8 mouse cellular contexts compared by ENCODE assay signal in genomic region chr19:8941136-8941514, GRCm38 (mm10). TPM values are rescaled to one million over a fixed set of nuclear protein-coding genes. Genes with fewer than 3 reads are reported as not detected.
DNase-seq lines count a peak whose midpoint lies in the region; ATAC-seq and TF ChIP-seq lines count a peak whose summit lies in the region.

No protein-coding gene starts in this region.

- peaks cover 3% of the 10 kb centered on the region; the same call in 1 of the 2 replicates for H3K4me1 ChIP-seq in embryonic facial prominence, embryonic 11.5 days (ENCODE audit: control insufficient read depth, insufficient read depth, low read length)
- H3K4me1 ChIP-seq in hindbrain, embryonic 14.5 days (replicated peaks; ENCODE audit: control insufficient read depth, insufficient read depth, low read length): peaks cover 30% of the 10 kb centered on the region
- peaks cover 28% of the 10 kb centered on the region for H3K4me1 ChIP-seq in midbrain, embryonic 16.5 days (ENCODE audit: control insufficient read depth, insufficient read depth, low read length)

- H3K9me3 ChIP-seq in embryonic facial prominence, embryonic 11.5 days (replicated peaks; ENCODE audit: control insufficient read depth, low read length): no peaks in the 10 kb centered on the region
- H3K9me3 ChIP-seq in hindbrain, embryonic 14.5 days (ENCODE audit: control insufficient read depth, low read length): no peaks in the 10 kb centered on the region
- no peaks in the 10 kb centered on the region for H3K9me3 ChIP-seq in midbrain, embryonic 16.5 days (replicated peaks; ENCODE audit: control insufficient read depth, low read length, poor library complexity, severe bottlenecking)

- peaks cover 10% of the 10 kb centered on the region for H3K36me3 ChIP-seq in embryonic facial prominence, embryonic 11.5 days (replicated peaks; ENCODE audit: control insufficient read depth, insufficient read depth, low read depth, low read length)
- H3K36me3 ChIP-seq in hindbrain, embryonic 14.5 days (replicated peaks; ENCODE audit: control insufficient read depth, insufficient read depth): peaks cover 46% of the 10 kb centered on the region
- H3K36me3 ChIP-seq in midbrain, embryonic 16.5 days (ENCODE audit: control insufficient read depth, insufficient read depth, low read length): peaks cover 11% of the 10 kb centered on the region

- DNase-seq in left cerebral cortex, adult 2 months (ENCODE audit: extremely low spot score in 1 of 2, low spot score in 2 of 2): no peak
- no peak for DNase-seq in left cerebral cortex, postnatal 36 days (ENCODE audit: low spot score in 2 of 2)
- no peak for DNase-seq in embryonic facial prominence, embryonic 11.5 days (ENCODE audit: low spot score)
- DNase-seq in hindbrain, embryonic 14.5 days (ENCODE audit: low spot score): no peak
- DNase-seq in right cerebral cortex, postnatal 14 days: no peak

- H3K4me2 ChIP-seq in embryonic facial prominence, embryonic 11.5 days (ENCODE audit: low read depth, low read length): peak overlapping the region; percentile 59
- peak overlapping the region; percentile 74 for H3K4me2 ChIP-seq in hindbrain, embryonic 14.5 days (replicated peaks)
- H3K4me2 ChIP-seq in midbrain, embryonic 16.5 days (ENCODE audit: low read length): peak overlapping the region; percentile 57

- peak; percentile 36 for ATAC-seq in embryonic facial prominence, embryonic 11.5 days (replicated peaks; ENCODE audit: insufficient number of reproducible peaks, low FRiP score, low TSS enrichment, low read depth)
- ATAC-seq in hindbrain, embryonic 14.5 days (ENCODE audit: low FRiP score): peak; percentile 31
- ATAC-seq in midbrain, embryonic 16.5 days: peak; percentile 51
- no peak for ATAC-seq in erythroid progenitor cell, adult 5-6 weeks (replicated peaks; ENCODE audit: low FRiP score, poor library complexity, severe bottlenecking)
- ATAC-seq in megakaryocyte-erythroid progenitor cell, adult 5-6 weeks (replicated peaks; ENCODE audit: low FRiP score, low TSS enrichment, poor library complexity, severe bottlenecking): no peak

- peak overlapping the region; percentile 7 for H3K27ac ChIP-seq in left cerebral cortex, adult 2 months
- no peak overlapping the region for H3K27ac ChIP-seq in embryonic facial prominence, embryonic 11.5 days (replicated peaks; ENCODE audit: low read depth, low read length)
- H3K27ac ChIP-seq in hindbrain, embryonic 14.5 days: peak overlapping the region; percentile 70
- H3K27ac ChIP-seq in midbrain, embryonic 16.5 days (ENCODE audit: low read length): peak overlapping the region; percentile 44; the same call in 1 of the 2 replicates

- H3K27me3 ChIP-seq in embryonic facial prominence, embryonic 11.5 days (ENCODE audit: control insufficient read depth, insufficient read depth, low read length): no peaks in the 10 kb centered on the region
- H3K27me3 ChIP-seq in hindbrain, embryonic 14.5 days (ENCODE audit: control insufficient read depth, insufficient read depth, low read length): no peaks in the 10 kb centered on the region
- H3K27me3 ChIP-seq in midbrain, embryonic 16.5 days (ENCODE audit: control insufficient read depth, insufficient read depth, low read depth, low read length): no peaks in the 10 kb centered on the region

- no peak for TF ChIP-seq CTCF in left cerebral cortex, adult 2 months (IDR thresholded peaks at IDR 0.05)

- peak overlapping the region; percentile 76 for H3K4me3 ChIP-seq in left cerebral cortex, adult 2 months
- peak overlapping the region; percentile 97 for H3K4me3 ChIP-seq in embryonic facial prominence, embryonic 11.5 days (ENCODE audit: low read depth, low read length)
- peak overlapping the region; percentile 93 for H3K4me3 ChIP-seq in hindbrain, embryonic 14.5 days (replicated peaks; ENCODE audit: low read length)
- H3K4me3 ChIP-seq in midbrain, embryonic 16.5 days (ENCODE audit: low read depth, low read length): peak overlapping the region; percentile 92

- WGBS in embryonic facial prominence, embryonic 11.5 days: 42% methylated on average over 10 of the region's 10 CpGs
- WGBS in hindbrain, embryonic 14.5 days: 28% methylated on average over 10 of the region's 10 CpGs
- WGBS in midbrain, embryonic 16.5 days: 34% methylated on average over 10 of the region's 10 CpGs

- intact Hi-C loops in left cerebral cortex, adult 2 months (cut with DNase I): loop anchor here (5.0 kb wide), 1 partner anchor 99 kb away; no protein-coding TSS in a partner anchor
- intact Hi-C loops in left cerebral cortex, postnatal 36 days (cut with DNase I): loop anchor here (5.0 kb wide), 1 partner anchor 54 kb away; the partner anchor contains the start of genes 1810009A15Rik and Gm49416

- peak overlapping the region; percentile 99 for H3K9ac ChIP-seq in embryonic facial prominence, embryonic 11.5 days (replicated peaks; ENCODE audit: low read length)
- H3K9ac ChIP-seq in hindbrain, embryonic 14.5 days: peak overlapping the region; percentile 49
- H3K9ac ChIP-seq in midbrain, embryonic 16.5 days (ENCODE audit: low read depth, low read length): peak overlapping the region; percentile 64

RNA-seq across cellular contexts. Expression of gene Mta2, which starts 0.6 kb away (rescaled TPM):
- 10 to 100 TPM; 55.5 to 55.6 TPM for total RNA-seq in left cerebral cortex, adult 2 months (2021)
- 10 to 100 TPM; 43.9 to 52.0 TPM for total RNA-seq in left cerebral cortex, postnatal 36 days (2021)
- polyA plus RNA-seq in embryonic facial prominence, embryonic 11.5 days (2014; fragmentation: Nextera tagmentation; extraction: Ambion mirVana): 57.5 and 57.6 TPM in 2 replicates
- polyA plus RNA-seq in hindbrain, embryonic 14.5 days (2014; fragmentation: Nextera tagmentation; extraction: Ambion mirVana): 29.3 and 30.3 TPM in 2 replicates
- 108 and 121 TPM in 2 replicates for polyA plus RNA-seq in midbrain, embryonic 16.5 days (2015; fragmentation: Nextera tagmentation; extraction: Ambion mirVana)
- 59.9 and 70.3 TPM in 2 replicates for total RNA-seq in erythroid progenitor cell, adult 5-6 weeks (2015; ENCODE audit: low replicate concordance)
- total RNA-seq in erythroid progenitor cell, adult 5-6 weeks (2017; ENCODE audit: low replicate concordance): 84.2 and 125 TPM in 2 replicates
- 158 and 173 TPM in 2 replicates for total RNA-seq in megakaryocyte-erythroid progenitor cell, adult 5-6 weeks (2014; fragmentation: Nextera tagmentation)
- total RNA-seq in megakaryocyte-erythroid progenitor cell, adult 5-6 weeks (2017): 205 and 206 TPM in 2 replicates

RNA-seq across cellular contexts. Expression of gene Eml3, which starts 11.8 kb away (rescaled TPM):
- 10 to 100 TPM; 11.0 to 13.7 TPM for total RNA-seq in left cerebral cortex, adult 2 months (2021)
- 10 to 100 TPM in 1 of 2 experiments, 1 to 10 TPM in 1; 9.6 to 12.6 TPM for total RNA-seq in left cerebral cortex, postnatal 36 days (2021)
- polyA plus RNA-seq in embryonic facial prominence, embryonic 11.5 days (2014; fragmentation: Nextera tagmentation; extraction: Ambion mirVana): 8.4 and 9.0 TPM in 2 replicates
- polyA plus RNA-seq in hindbrain, embryonic 14.5 days (2014; fragmentation: Nextera tagmentation; extraction: Ambion mirVana): 5.8 and 6.1 TPM in 2 replicates
- 8.6 and 9.1 TPM in 2 replicates for polyA plus RNA-seq in midbrain, embryonic 16.5 days (2015; fragmentation: Nextera tagmentation; extraction: Ambion mirVana)
- 6.5 and 9.6 TPM in 2 replicates for total RNA-seq in erythroid progenitor cell, adult 5-6 weeks (2015; ENCODE audit: low replicate concordance)
- total RNA-seq in erythroid progenitor cell, adult 5-6 weeks (2017; ENCODE audit: low replicate concordance): 7.1 and 14.0 TPM in 2 replicates
- total RNA-seq in megakaryocyte-erythroid progenitor cell, adult 5-6 weeks (2014; fragmentation: Nextera tagmentation): 29.3 and 45.8 TPM in 2 replicates
- 14.5 and 23.6 TPM in 2 replicates for total RNA-seq in megakaryocyte-erythroid progenitor cell, adult 5-6 weeks (2017)

RNA-seq across cellular contexts. Expression of gene Rom1, which starts 12.0 kb away (rescaled TPM):
- total RNA-seq in left cerebral cortex, adult 2 months (2021): 1 to 10 TPM; 5.6 to 7.2 TPM
- 1 to 10 TPM; 7.0 to 7.2 TPM for total RNA-seq in left cerebral cortex, postnatal 36 days (2021)
- 0.72 and 0.81 TPM in 2 replicates for polyA plus RNA-seq in embryonic facial prominence, embryonic 11.5 days (2014; fragmentation: Nextera tagmentation; extraction: Ambion mirVana)
- 1.4 and 1.6 TPM in 2 replicates for polyA plus RNA-seq in hindbrain, embryonic 14.5 days (2014; fragmentation: Nextera tagmentation; extraction: Ambion mirVana)
- polyA plus RNA-seq in midbrain, embryonic 16.5 days (2015; fragmentation: Nextera tagmentation; extraction: Ambion mirVana): 1.4 and 2.2 TPM in 2 replicates
- not detected in 2 replicates for total RNA-seq in erythroid progenitor cell, adult 5-6 weeks (2015; ENCODE audit: low replicate concordance)
- total RNA-seq in erythroid progenitor cell, adult 5-6 weeks (2017; ENCODE audit: low replicate concordance): not detected in 2 replicates
- total RNA-seq in megakaryocyte-erythroid progenitor cell, adult 5-6 weeks (2014; fragmentation: Nextera tagmentation): 4.6 and 6.2 TPM in 2 replicates
- total RNA-seq in megakaryocyte-erythroid progenitor cell, adult 5-6 weeks (2017): 0.75 and 4.3 TPM in 2 replicates

RNA-seq across cellular contexts. Expression of gene Tut1, which starts 12.5 kb away (rescaled TPM):
- 10 to 100 TPM; 21.4 to 22.4 TPM for total RNA-seq in left cerebral cortex, adult 2 months (2021)
- total RNA-seq in left cerebral cortex, postnatal 36 days (2021): 10 to 100 TPM; 17.5 to 21.5 TPM
- 25.5 and 28.0 TPM in 2 replicates for polyA plus RNA-seq in embryonic facial prominence, embryonic 11.5 days (2014; fragmentation: Nextera tagmentation; extraction: Ambion mirVana)
- 20.0 and 23.0 TPM in 2 replicates for polyA plus RNA-seq in hindbrain, embryonic 14.5 days (2014; fragmentation: Nextera tagmentation; extraction: Ambion mirVana)
- polyA plus RNA-seq in midbrain, embryonic 16.5 days (2015; fragmentation: Nextera tagmentation; extraction: Ambion mirVana): 25.6 and 26.2 TPM in 2 replicates
- total RNA-seq in erythroid progenitor cell, adult 5-6 weeks (2015; ENCODE audit: low replicate concordance): 0.84 and 3.2 TPM in 2 replicates
- total RNA-seq in erythroid progenitor cell, adult 5-6 weeks (2017; ENCODE audit: low replicate concordance): 3.7 and 4.4 TPM in 2 replicates
- 30.7 and 32.2 TPM in 2 replicates for total RNA-seq in megakaryocyte-erythroid progenitor cell, adult 5-6 weeks (2014; fragmentation: Nextera tagmentation)
- 15.8 and 18.8 TPM in 2 replicates for total RNA-seq in megakaryocyte-erythroid progenitor cell, adult 5-6 weeks (2017)

RNA-seq across cellular contexts. Expression of gene B3gat3, which starts 21.0 kb away (rescaled TPM):
- 100 to 1,000 TPM; 172 to 173 TPM for total RNA-seq in left cerebral cortex, adult 2 months (2021)
- 100 to 1,000 TPM; 167 to 187 TPM for total RNA-seq in left cerebral cortex, postnatal 36 days (2021)
- polyA plus RNA-seq in embryonic facial prominence, embryonic 11.5 days (2014; fragmentation: Nextera tagmentation; extraction: Ambion mirVana): 32.0 and 32.8 TPM in 2 replicates
- 81.6 and 83.9 TPM in 2 replicates for polyA plus RNA-seq in hindbrain, embryonic 14.5 days (2014; fragmentation: Nextera tagmentation; extraction: Ambion mirVana)
- polyA plus RNA-seq in midbrain, embryonic 16.5 days (2015; fragmentation: Nextera tagmentation; extraction: Ambion mirVana): 87.8 and 95.7 TPM in 2 replicates
- total RNA-seq in erythroid progenitor cell, adult 5-6 weeks (2015; ENCODE audit: low replicate concordance): 16.2 and 28.1 TPM in 2 replicates
- total RNA-seq in erythroid progenitor cell, adult 5-6 weeks (2017; ENCODE audit: low replicate concordance): 13.8 and 21.3 TPM in 2 replicates
- total RNA-seq in megakaryocyte-erythroid progenitor cell, adult 5-6 weeks (2014; fragmentation: Nextera tagmentation): 30.3 and 36.8 TPM in 2 replicates
- total RNA-seq in megakaryocyte-erythroid progenitor cell, adult 5-6 weeks (2017): 17.6 and 17.7 TPM in 2 replicates

Comparison
In these comparisons a context has a peak if more than half of its experiments do, and no peak if none do; other contexts are left out.
1. ATAC-seq: peak in embryonic facial prominence, embryonic 11.5 days (single experiment), hindbrain, embryonic 14.5 days (single experiment) and midbrain, embryonic 16.5 days (single experiment); none in erythroid progenitor cell, adult 5-6 weeks (single experiment) and megakaryocyte-erythroid progenitor cell, adult 5-6 weeks (single experiment).
2. H3K9ac ChIP-seq: peak in every context shown above with its lines; median percentile 99 in embryonic facial prominence, embryonic 11.5 days; 64 in midbrain, embryonic 16.5 days; 49 in hindbrain, embryonic 14.5 days.
3. Peak in every context shown above with its lines, with median percentiles within 50 percentile points of each other: H3K4me3 ChIP-seq and H3K4me2 ChIP-seq.